Mouse (Mus musculus): ENCODE data around the gene Faf1.

DNA sequence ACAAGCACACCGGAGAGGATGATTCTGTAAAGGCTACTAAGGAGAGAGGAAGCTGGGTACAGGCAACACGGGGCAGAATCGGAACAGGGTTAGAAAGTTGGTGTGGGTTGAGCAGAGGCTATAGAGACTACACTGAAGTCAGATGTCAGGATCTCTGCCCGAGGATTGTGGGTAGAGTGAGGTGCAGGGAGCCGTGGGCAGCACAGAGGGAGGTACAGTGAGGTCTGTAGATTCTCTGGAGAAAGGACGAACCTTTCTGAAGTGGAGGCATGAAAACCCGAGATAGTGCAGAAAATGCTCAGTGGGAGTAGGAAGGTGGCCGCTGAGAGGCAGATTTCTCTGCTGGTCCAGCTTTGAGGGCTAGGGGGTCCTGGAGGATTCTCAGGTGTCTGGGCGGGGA, 309.9 kb downstream of the Faf1 start:
- TF ChIP-seq FLI1 (IDR thresholded peaks at IDR 0.05; ENCODE audit: low read length) (no peak), GATA1 (IDR thresholded peaks at IDR 0.05; ENCODE audit: borderline replicate concordance, low read length) (no peak)

All from megakaryocyte, embryonic 14.5 days (primary cell).